Mouse (Mus musculus) heart, embryonic 14.5 days (tissue): Measurements from ENCODE around the gene Zbtb20. TPM values are rescaled to one million over a fixed set of nuclear protein-coding genes. Genes with fewer than 3 reads are reported as not detected.

Experiments used
- ATAC-seq: fragments of 200-750 bp; cut with Nextera tagmentation; 2 replicates; pipeline ENCODE4 v1.8.0; 2017; ENCODE audit warnings: low read depth, moderate TSS enrichment; ENCODE audit not compliant: insufficient number of reproducible peaks, insufficient read depth, low FRiP score
- H3K27ac ChIP-seq, 2 experiments: fragments of 200-500 bp in 1 of 2; fragments of 300-500 bp in 1 of 2; sonication (generic) in 1 of 2; replicated peaks in 1 of 2; 2 replicates each; pipeline ENCODE4 v1.5.1; 2012 to 2014; ENCODE audit warnings: low read depth in 2 of 2, low read length in 2 of 2, control low read depth in 1 of 2, mild to moderate bottlenecking in 1 of 2, mixed read lengths in 1 of 2; ENCODE audit not compliant: control insufficient read depth in 1 of 2, insufficient read depth in 1 of 2
- H3K27me3 ChIP-seq: fragments of 300-500 bp; sonication (generic); 2 replicates; pipeline ENCODE4 v1.6.1; 2014; ENCODE audit warnings: mild to moderate bottlenecking, low read length, control low read depth; ENCODE audit not compliant: control insufficient read depth, insufficient read depth
- H3K36me3 ChIP-seq: fragments of 300-500 bp; sonication (generic); 2 replicates; pipeline ENCODE4 v1.6.1; 2014; ENCODE audit warnings: mild to moderate bottlenecking, control low read depth, low read length, mixed read lengths; ENCODE audit not compliant: control insufficient read depth, insufficient read depth
- H3K4me1 ChIP-seq, 2 experiments: fragments of 200-500 bp in 1 of 2; fragments of 300-500 bp in 1 of 2; sonication (generic) in 1 of 2; 2 replicates each; pipeline ENCODE4 v1.6.1; 2012 to 2014; ENCODE audit warnings: low read length in 2 of 2, control low read depth in 1 of 2, mixed read lengths in 1 of 2; ENCODE audit not compliant: control insufficient read depth in 2 of 2, insufficient read depth in 2 of 2
- H3K4me2 ChIP-seq: fragments of 300-500 bp; sonication (generic); 2 replicates; pipeline ENCODE4 v1.6.1; 2014; ENCODE audit warnings: mild to moderate bottlenecking, low read length
- H3K4me3 ChIP-seq, 2 experiments: fragments of 200-500 bp in 1 of 2; fragments of 300-500 bp in 1 of 2; sonication (generic) in 1 of 2; 2 replicates each; pipeline ENCODE4 v1.5.1; 2012 to 2014; ENCODE audit warnings: low read length in 2 of 2, mild to moderate bottlenecking in 2 of 2, control low read depth in 1 of 2, low read depth in 1 of 2, moderate library complexity in 1 of 2; ENCODE audit not compliant: control insufficient read depth in 1 of 2, insufficient read depth in 1 of 2
- H3K9ac ChIP-seq: fragments of 300-500 bp; sonication (generic); 2 replicates; pipeline ENCODE4 v1.6.1; 2014; ENCODE audit warnings: mild to moderate bottlenecking, low read length
- H3K9me3 ChIP-seq: fragments of 300-500 bp; sonication (generic); 2 replicates; pipeline ENCODE4 v1.6.1; 2016; ENCODE audit warnings: low read length, control low read depth; ENCODE audit not compliant: control insufficient read depth
- WGBS: fragments of 180-500 bp; shearing (Covaris S2); extraction: QIAGEN DNeasy Blood & Tissue Kit; methylation state at CpG from one replicate; pipeline ENCODE4 v1.1.7; 2014; 5-methylcytosine and 5-hydroxymethylcytosine counted together
- polyA plus RNA-seq: library from polyadenylated mRNA; unstranded; fragments of >200 nt; fragmentation: Nextera tagmentation; extraction: Ambion mirVana; gene quantifications from 2 replicates; pipeline ENCODE4 v1.2.1, GENCODE M21; 2014

The Zbtb20 gene
- polyA plus RNA-seq, 1 experiment from 2014 or later: 50.3 TPM

- 91% methylated on average over 3 of the region's 3 CpGs for WGBS
- no peak overlapping the region for H3K9ac ChIP-seq
- no peak overlapping the region for H3K4me3 ChIP-seq
- ATAC-seq: no peak
- H3K27ac ChIP-seq: no peak overlapping the region
- H3K36me3 ChIP-seq: no peaks in the 10 kb centered on the region
- H3K9me3 ChIP-seq: no peaks in the 10 kb centered on the region
- H3K4me2 ChIP-seq: no peak overlapping the region
- H3K27me3 ChIP-seq: no peaks in the 10 kb centered on the region
- no peaks in the 10 kb centered on the region for H3K4me1 ChIP-seq
Observed at GRCm38 (mm10) chr16:43668294-43668693, 792.6 kb downstream of the Zbtb20 start.

GRCm38 (mm10) chr16:43671972-43672371, 796.3 kb downstream of the Zbtb20 start:
- no peak for ATAC-seq
- Histone ChIP-seq H3K27ac (no peak overlapping the region), H3K9ac (no peak overlapping the region), H3K9me3 (no peaks in the 10 kb centered on the region), H3K4me1 (no peaks in the 10 kb centered on the region), H3K4me2 (no peak overlapping the region), H3K36me3 (no peaks in the 10 kb centered on the region), H3K4me3 (no peak overlapping the region), H3K27me3 (no peaks in the 10 kb centered on the region)
- WGBS: 85% methylated on average over 1 of the region's 1 CpGs

- H3K4me3 ChIP-seq: no peak overlapping the region
- H3K27ac ChIP-seq: no peak overlapping the region
- no peaks in the 10 kb centered on the region for H3K4me1 ChIP-seq
- H3K27me3 ChIP-seq: no peaks in the 10 kb centered on the region
- H3K4me2 ChIP-seq: no peak overlapping the region
- no peak overlapping the region for H3K9ac ChIP-seq
- no peaks in the 10 kb centered on the region for H3K36me3 ChIP-seq
- ATAC-seq: no peak
- H3K9me3 ChIP-seq: no peaks in the 10 kb centered on the region
Observed at GRCm38 (mm10) chr16:43672697-43673096, 797.0 kb downstream of the Zbtb20 start.

GRCm38 (mm10) chr16:43674400-43674799, 798.7 kb downstream of the Zbtb20 start:
- no peak overlapping the region for H3K4me2 ChIP-seq
- H3K27me3 ChIP-seq: no peaks in the 10 kb centered on the region
- H3K4me3 ChIP-seq: no peak overlapping the region
- H3K36me3 ChIP-seq: no peaks in the 10 kb centered on the region
- no peaks in the 10 kb centered on the region for H3K4me1 ChIP-seq
- no peaks in the 10 kb centered on the region for H3K9me3 ChIP-seq
- H3K27ac ChIP-seq: no peak overlapping the region
- 76% methylated on average over 3 of the region's 3 CpGs for WGBS
- no peak for ATAC-seq
- no peak overlapping the region for H3K9ac ChIP-seq

- Histone ChIP-seq H3K27ac (no peak overlapping the region), H3K36me3 (no peaks in the 10 kb centered on the region), H3K9me3 (no peaks in the 10 kb centered on the region), H3K4me3 (no peak overlapping the region), H3K4me1 (no peaks in the 10 kb centered on the region), H3K4me2 (no peak overlapping the region), H3K9ac (no peak overlapping the region), H3K27me3 (no peaks in the 10 kb centered on the region)
- no peak for ATAC-seq
- WGBS: 81% methylated on average over 2 of the region's 2 CpGs
Observed at GRCm38 (mm10) chr16:43687968-43688367, 812.3 kb downstream of the Zbtb20 start.

GRCm38 (mm10) chr16:43690211-43690690, 814.6 kb downstream of the Zbtb20 start:
- H3K4me2 ChIP-seq: no peak overlapping the region
- no peaks in the 10 kb centered on the region for H3K36me3 ChIP-seq
- no peaks in the 10 kb centered on the region for H3K9me3 ChIP-seq
- no peak overlapping the region for H3K9ac ChIP-seq
- no peaks in the 10 kb centered on the region for H3K27me3 ChIP-seq
- WGBS: 87% methylated on average over 3 of the region's 3 CpGs
- no peak overlapping the region for H3K27ac ChIP-seq
- ATAC-seq: no peak; the same call in 1 of the 2 replicates
- no peak overlapping the region for H3K4me3 ChIP-seq
- no peaks in the 10 kb centered on the region for H3K4me1 ChIP-seq

GRCm38 (mm10) chr16:43690912-43691311, 815.2 kb downstream of the Zbtb20 start:
- no peaks in the 10 kb centered on the region for H3K36me3 ChIP-seq
- H3K4me2 ChIP-seq: no peak overlapping the region
- H3K4me3 ChIP-seq: no peak overlapping the region
- H3K4me1 ChIP-seq: no peaks in the 10 kb centered on the region
- 81% methylated on average over 2 of the region's 2 CpGs for WGBS
- ATAC-seq: no peak
- no peaks in the 10 kb centered on the region for H3K27me3 ChIP-seq
- no peak overlapping the region for H3K27ac ChIP-seq
- no peak overlapping the region for H3K9ac ChIP-seq
- no peaks in the 10 kb centered on the region for H3K9me3 ChIP-seq

- Histone ChIP-seq H3K4me3 (no peak overlapping the region), H3K9me3 (no peaks in the 10 kb centered on the region), H3K4me2 (no peak overlapping the region), H3K27ac (no peak overlapping the region), H3K36me3 (no peaks in the 10 kb centered on the region), H3K9ac (no peak overlapping the region), H3K4me1 (no peaks in the 10 kb centered on the region), H3K27me3 (no peaks in the 10 kb centered on the region)
- no peak for ATAC-seq
- 88% methylated on average over 5 of the region's 5 CpGs for WGBS
Observed at GRCm38 (mm10) chr16:43691741-43692140, 816.1 kb downstream of the Zbtb20 start.
